Mouse (Mus musculus): Measurements from ENCODE around the gene Upf3b. TPM values are rescaled to one million over a fixed set of nuclear protein-coding genes. Genes with fewer than 3 reads are reported as not detected.

Upf3b gene
- 1 to 10 TPM; 1.4 to 5.8 TPM for polyA plus RNA-seq (2012; fragmentation: generic; extraction: Trizol)

DNA sequence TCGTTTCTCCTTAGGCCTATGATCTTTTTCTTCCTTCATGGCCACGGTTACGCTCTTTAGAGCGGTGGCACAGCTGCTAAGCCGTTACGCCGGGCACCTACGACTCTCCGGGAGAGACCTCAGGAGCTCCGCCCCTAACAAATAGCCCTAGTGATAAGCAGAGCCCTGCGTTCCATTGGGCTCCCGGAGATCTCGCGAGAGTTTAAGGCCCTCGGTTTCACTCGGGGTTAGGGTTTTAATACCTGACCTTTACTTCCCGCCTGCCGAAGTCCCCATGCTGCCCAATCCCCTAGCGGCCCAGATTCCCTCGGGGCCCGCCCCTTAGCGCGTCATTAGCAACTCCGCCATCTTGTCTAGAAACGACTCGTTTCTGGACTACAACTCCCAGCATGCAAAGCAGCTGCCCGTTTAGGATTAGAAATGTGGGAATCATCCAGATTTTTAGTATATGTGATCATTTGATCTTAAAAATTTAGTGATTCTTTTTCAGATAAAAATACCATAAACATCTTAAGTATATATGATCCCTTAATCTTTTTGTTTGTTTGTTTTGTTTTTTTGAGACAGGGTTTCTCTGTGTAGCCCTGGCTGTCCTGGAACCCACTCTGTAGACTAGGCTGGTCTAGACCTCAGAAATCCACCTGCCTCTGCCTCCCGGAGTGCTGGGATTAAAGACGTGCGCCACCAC lies at the start of gene Upf3b:
TSS of gene Upf3b (minus strand) at position 130 of the 688 bp plus-strand sequence.

DNA sequence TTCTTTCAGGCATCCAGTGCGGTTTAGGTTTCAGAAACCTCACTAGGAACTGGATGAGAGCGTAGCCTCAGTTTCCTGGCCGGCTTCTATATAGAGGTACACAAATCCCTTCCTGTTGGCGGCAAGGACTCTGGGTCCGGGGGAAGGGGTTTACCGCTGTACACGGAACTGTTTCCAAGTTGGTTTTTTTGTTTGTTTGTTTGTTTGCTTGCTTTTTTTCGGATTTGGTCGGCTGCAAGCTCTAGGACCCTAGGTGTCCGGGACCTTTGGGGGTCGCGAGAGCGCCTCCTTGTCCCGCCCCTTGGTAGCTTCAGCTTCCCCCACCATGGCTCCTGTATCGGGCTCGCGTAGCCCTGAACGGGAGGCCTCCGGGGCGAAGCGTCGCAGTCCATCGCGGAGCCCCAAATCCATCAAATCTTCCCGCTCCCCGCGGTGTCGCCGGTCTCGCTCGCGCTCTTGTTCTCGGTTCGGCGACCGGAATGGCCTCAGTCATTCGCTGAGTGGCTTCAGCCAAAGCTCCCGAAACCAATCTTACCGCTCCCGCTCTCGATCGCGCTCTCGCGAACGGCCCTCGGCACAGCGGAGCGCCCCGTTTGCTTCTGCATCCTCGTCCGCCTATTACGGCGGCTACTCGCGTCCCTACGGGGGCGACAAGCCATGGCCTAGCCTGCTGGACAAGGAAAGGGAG lies 16.7 kb upstream of the Upf3b start, which contains the start of gene Nkap:
TSS of gene Nkap (plus strand) at position 125 of the 688 bp plus-strand sequence.

DNA sequence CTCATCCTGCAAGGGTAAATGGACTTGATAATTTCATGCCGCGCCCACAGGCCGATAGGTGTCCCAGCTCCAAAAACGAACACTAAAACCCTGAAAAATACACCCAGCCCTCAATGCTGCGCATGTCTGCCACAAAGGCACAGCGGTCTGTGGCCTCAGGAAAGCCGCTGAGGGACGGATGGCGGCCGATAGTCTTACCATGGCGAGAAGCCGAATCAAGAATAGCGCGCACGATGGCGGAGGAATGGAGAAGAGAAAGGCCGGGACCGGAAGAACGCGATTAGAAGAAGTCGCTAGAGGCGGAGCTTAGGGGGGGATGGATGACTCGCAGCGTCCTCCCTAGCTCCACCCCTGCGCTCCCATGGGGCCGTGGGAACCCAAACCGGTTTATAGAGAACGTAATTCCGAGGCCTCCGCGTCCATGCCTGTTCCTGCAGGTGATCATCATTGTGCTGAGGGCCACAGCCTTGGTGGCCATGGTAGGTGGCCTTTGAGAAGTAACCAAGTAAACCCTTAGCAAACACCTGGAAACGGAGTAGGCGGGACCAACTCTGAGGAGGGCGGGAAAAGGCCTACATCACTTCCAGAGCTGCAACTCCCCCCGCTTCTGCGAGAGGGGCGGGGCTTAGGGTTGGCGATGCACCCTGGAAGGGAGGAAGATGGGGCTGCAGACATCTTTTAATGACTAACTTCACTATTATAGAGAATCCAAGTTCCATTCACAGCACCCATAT lies 25.0 kb downstream of the Upf3b start, which contains the start of gene Rpl39:
TSS of gene Rpl39 (minus strand) at position 476 of the 734 bp plus-strand sequence.

DNA sequence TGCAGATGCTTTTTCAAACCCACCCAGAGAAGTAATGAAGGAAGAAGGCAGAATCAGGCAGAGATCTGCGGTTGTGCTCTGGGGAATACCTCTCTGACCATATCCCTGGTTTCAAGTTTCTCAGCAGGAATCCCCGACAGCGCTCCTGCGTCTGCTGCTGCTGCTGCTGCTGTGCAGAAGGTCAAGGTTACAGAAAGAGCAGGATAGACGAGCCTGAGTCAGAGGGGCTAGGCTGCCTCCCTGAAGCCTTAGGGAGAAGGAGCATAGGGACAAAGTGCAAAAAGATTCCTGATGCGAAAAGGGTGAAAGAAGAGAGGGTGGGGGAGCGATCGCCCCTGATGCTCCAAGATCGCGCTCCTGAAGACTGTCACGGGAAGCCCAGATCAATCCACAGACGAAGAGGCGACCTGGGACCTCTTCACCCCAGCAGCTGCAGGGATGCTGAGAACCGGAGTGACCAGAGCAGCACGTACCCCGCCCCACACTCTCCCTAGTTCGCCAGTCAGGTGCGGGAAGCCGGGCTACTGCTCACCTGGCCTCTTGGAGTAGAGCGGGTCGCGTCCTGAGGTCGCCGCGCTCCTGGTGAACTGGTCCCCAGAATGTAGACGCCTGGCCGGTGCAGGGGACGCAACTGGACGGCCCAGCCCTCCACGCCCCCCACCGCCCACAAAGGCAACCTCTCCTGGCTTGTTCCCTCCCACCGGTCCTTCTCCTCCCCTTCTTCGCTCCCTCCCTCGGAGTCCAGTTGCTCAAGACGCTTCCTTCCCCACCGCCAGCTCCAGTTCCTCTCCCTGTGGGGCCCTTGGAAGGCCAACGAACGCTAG lies 61.8 kb downstream of the Upf3b start, which contains the start of gene Sowahd:
TSS of gene Sowahd (plus strand) at position 780 of the 824 bp plus-strand sequence.

Other genes starting within 250 kb of the Upf3b start
- gene Ube2a, start 236.4 kb downstream of the Upf3b start, polyA plus RNA-seq (2012; fragmentation: generic; extraction: Trizol): 10 to 100 TPM; 37.7 to 43.9 TPM
- 1 to 10 TPM in 1 of 2 experiments, under 1 TPM in 1; 0.95 to 5.9 TPM for gene C330007P06Rik, start 236.2 kb downstream of the Upf3b start, polyA plus RNA-seq (2012; fragmentation: generic; extraction: Trizol)
- 1 to 10 TPM in 1 of 2 experiments, under 1 TPM in 1; 0.44 to 1.3 TPM for gene Nkrf, start 207.4 kb downstream of the Upf3b start, polyA plus RNA-seq (2012; fragmentation: generic; extraction: Trizol)
- 10 to 100 TPM in 1 of 2 experiments, 1 to 10 TPM in 1; 3.2 to 23.6 TPM for gene Sept6, start 118.5 kb downstream of the Upf3b start, polyA plus RNA-seq (2012; fragmentation: generic; extraction: Trizol)
- gene Sowahd, start 61.5 kb downstream of the Upf3b start, polyA plus RNA-seq (2012; fragmentation: generic; extraction: Trizol): not detected
- 1,000 to 10,000 TPM; 3,168 to 4,181 TPM for gene Rpl39, start 24.9 kb downstream of the Upf3b start, polyA plus RNA-seq (2012; fragmentation: generic; extraction: Trizol)
- 1 to 10 TPM; 2.4 to 4.0 TPM for gene Nkap, start 16.5 kb upstream of the Upf3b start, polyA plus RNA-seq (2012; fragmentation: generic; extraction: Trizol)
- gene Akap14, start 58.5 kb upstream of the Upf3b start, polyA plus RNA-seq (2012; fragmentation: generic; extraction: Trizol): under 1 TPM; 0.02 to 0.04 TPM
- gene Ndufa1, start 80.8 kb upstream of the Upf3b start, polyA plus RNA-seq (2012; fragmentation: generic; extraction: Trizol): 100 to 1,000 TPM in 1 of 2 experiments, 10 to 100 TPM in 1; 63.4 to 540 TPM
- 1 to 10 TPM; 4.5 to 7.6 TPM for gene Rnf113a1, start 80.9 kb upstream of the Upf3b start, polyA plus RNA-seq (2012; fragmentation: generic; extraction: Trizol)
- not detected for gene Gm9, start 100.7 kb upstream of the Upf3b start, polyA plus RNA-seq (2012; fragmentation: generic; extraction: Trizol)
- gene Rhox1, start 111.9 kb upstream of the Upf3b start, polyA plus RNA-seq (2012; fragmentation: generic; extraction: Trizol): not detected
- not detected for gene Rhox2a, start 134.7 kb upstream of the Upf3b start, polyA plus RNA-seq (2012; fragmentation: generic; extraction: Trizol)
- not detected for gene Rhox3a, start 139.6 kb upstream of the Upf3b start, polyA plus RNA-seq (2012; fragmentation: generic; extraction: Trizol)
- not detected for gene Rhox4a, start 155.0 kb upstream of the Upf3b start, polyA plus RNA-seq (2012; fragmentation: generic; extraction: Trizol)

Measured in C3H10T1/2 (cell line).